Mouse (Mus musculus) CD4-positive, CD25-positive, alpha-beta regulatory T cell, adult 4 months (primary cell): Measurements from ENCODE around the gene March2. TPM values are rescaled to one million over a fixed set of nuclear protein-coding genes. Genes with fewer than 3 reads are reported as not detected.
"Not testable (repeated sequence)": the region's sequence is repeated elsewhere in the genome, so short reads cannot be mapped to it uniquely, and the experiment has no call there.

Experiments used
- ATAC-seq: one replicate; pipeline ENCODE4 v1.8.0; 2017
- polyA plus RNA-seq, 2 experiments: library from polyadenylated mRNA; unstranded; fragments of 100-300 nt; shearing (Covaris generic); gene quantifications; one replicate each; pipeline ENCODE4 v1.2.1; 2017

Gene March2
- polyA plus RNA-seq = 10 to 100 TPM; 23.1 to 24.4 TPM

GRCm38 (mm10) chr17:33718384-33718881 is at the start of gene March2:
Gene March2, minus strand, starts transcription at chr17:33718670.
- ATAC-seq = peak; percentile 100

GRCm38 (mm10) chr17:33766389-33766788 is 47.9 kb upstream of the March2 start:
- ATAC-seq = no peak

- peak; percentile 94 for ATAC-seq
These were observed 42.0 kb upstream of the March2 start, which contains the start of gene Rab11b for GRCm38 (mm10) chr17:33760255-33761165. Gene Rab11b, minus strand, starts transcription at chr17:33760530.

GRCm38 (mm10) chr17:33759767-33760254 is 41.3 kb upstream of the March2 start:
- peak; percentile 31 for ATAC-seq

- ATAC-seq = no peak
These were observed 38.8 kb upstream of the March2 start for GRCm38 (mm10) chr17:33757231-33757630.

GRCm38 (mm10) chr17:33756108-33756790 is 37.8 kb upstream of the March2 start:
- no peak for ATAC-seq

- no peak for ATAC-seq
These were observed 37.1 kb upstream of the March2 start for GRCm38 (mm10) chr17:33755418-33756107.

GRCm38 (mm10) chr17:33754656-33755055 is 36.2 kb upstream of the March2 start:
- no peak for ATAC-seq

- peak; percentile 75 for ATAC-seq
These were observed 33.8 kb upstream of the March2 start for GRCm38 (mm10) chr17:33752297-33752696.

- no peak for ATAC-seq
These were observed 32.7 kb upstream of the March2 start for GRCm38 (mm10) chr17:33751181-33751580.

- ATAC-seq = no peak
These were observed 31.0 kb upstream of the March2 start for GRCm38 (mm10) chr17:33749451-33749850.

- no peak for ATAC-seq
These were observed 27.5 kb upstream of the March2 start for GRCm38 (mm10) chr17:33746011-33746410.

GRCm38 (mm10) chr17:33744686-33745384 is 26.4 kb upstream of the March2 start:
- no peak for ATAC-seq

- no peak for ATAC-seq
These were observed 23.9 kb upstream of the March2 start for GRCm38 (mm10) chr17:33742420-33742819.

GRCm38 (mm10) chr17:33733526-33733925 is 15.1 kb upstream of the March2 start:
- ATAC-seq = not testable (repeated sequence)

GRCm38 (mm10) chr17:33732556-33733083 is 14.2 kb upstream of the March2 start:
- ATAC-seq = not testable (repeated sequence)

- ATAC-seq = no peak
These were observed 10.7 kb upstream of the March2 start for GRCm38 (mm10) chr17:33729215-33729614.

- ATAC-seq = no peak
These were observed 9.9 kb upstream of the March2 start for GRCm38 (mm10) chr17:33728396-33728795.

GRCm38 (mm10) chr17:33719736-33720378 is 1.4 kb upstream of the March2 start:
- ATAC-seq = no peak

- ATAC-seq = no peak
These were observed 665 bp upstream of the March2 start for GRCm38 (mm10) chr17:33718944-33719725.
